ENCODE assay signal across 11 mouse cellular contexts in the genomic region with DNA sequence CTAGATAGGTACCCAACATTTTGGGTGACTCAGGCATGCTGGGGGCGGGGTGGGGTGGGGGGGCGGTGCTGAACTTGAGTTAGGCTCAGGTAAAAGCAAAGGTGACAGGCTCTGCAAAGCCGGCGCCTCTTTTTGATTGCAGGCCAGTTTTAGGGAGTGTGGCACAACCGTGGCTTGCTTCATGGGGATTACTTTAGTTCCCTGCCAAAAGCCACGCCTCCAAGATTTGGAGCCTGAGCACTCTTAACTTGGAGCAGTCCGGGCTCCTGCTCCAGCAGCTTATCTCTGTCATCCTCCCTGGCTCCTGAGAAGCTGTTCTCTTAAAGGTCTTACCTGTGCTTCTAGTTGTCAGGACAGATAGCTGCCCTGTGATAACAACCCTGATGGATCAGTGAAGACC.
"Had no signal": no experiment of that assay in that cellular context is flagged by ENCODE, and none has a peak within 500 bp of the region (broad histone marks: within the 10 kb centered on the region; RNA-seq: fewer than 3 reads in every experiment).

No protein-coding gene starts in this region.

- H3K4me1 ChIP-seq: limb, embryonic 10.5 days; liver, embryonic 12.5 days; lung, embryonic 15.5 days; midbrain, embryonic 13.5 days had no signal

- H3K4me2 ChIP-seq: liver, embryonic 12.5 days; lung, embryonic 15.5 days; midbrain, embryonic 13.5 days had no signal

- ATAC-seq: liver, embryonic 12.5 days; midbrain, embryonic 13.5 days had no signal

- H3K27me3 ChIP-seq: liver, embryonic 12.5 days; lung, embryonic 15.5 days; midbrain, embryonic 13.5 days had no signal

- H3K9me3 ChIP-seq: limb, embryonic 10.5 days; liver, embryonic 12.5 days; lung, embryonic 15.5 days; midbrain, embryonic 13.5 days had no signal

- H3K36me3 ChIP-seq: liver, embryonic 12.5 days; lung, embryonic 15.5 days; midbrain, embryonic 13.5 days had no signal

- H3K9ac ChIP-seq: liver, embryonic 12.5 days; lung, embryonic 15.5 days; midbrain, embryonic 13.5 days had no signal

- H3K4me3 ChIP-seq: left cerebral cortex, adult 2 months; limb, embryonic 10.5 days; liver, embryonic 12.5 days; lung, embryonic 15.5 days; midbrain, embryonic 13.5 days had no signal

- H3K27ac ChIP-seq: left cerebral cortex, adult 2 months; limb, embryonic 10.5 days; liver, embryonic 12.5 days; lung, embryonic 15.5 days; midbrain, embryonic 13.5 days; stomach, postnatal 0 days had no signal

- DNase-seq: kidney, adult 8-10 months; kidney, postnatal 25 days; right cerebral cortex, adult 18-20 months; right cerebral cortex, postnatal 25 days; thymus, postnatal 4 days had no signal
